Mouse (Mus musculus) adrenal gland, adult (tissue): ENCODE results near the gene Ilf2.

ENCODE experiments used
- DNase-seq, 2 experiments: peaks; one replicate each; pipeline ENCODE4 v3.0.0; 2022 to 2023; ENCODE audit warnings: low spot score in 1 of 2; ENCODE audit not compliant: inconsistent age in 2 of 2

The Ilf2 gene

GRCm38 (mm10) chr3:90475831-90476611, at the start of gene Ilf2:
Ilf2 (plus strand) TSS chr3:90476126.
- peak; percentile 96 to 98 for DNase-seq

GRCm38 (mm10) chr3:90427574-90427973, 48.4 kb upstream of the Ilf2 start:
- no peak for DNase-seq

GRCm38 (mm10) chr3:90428186-90428585, 47.7 kb upstream of the Ilf2 start:
- DNase-seq, result no peak

DNA sequence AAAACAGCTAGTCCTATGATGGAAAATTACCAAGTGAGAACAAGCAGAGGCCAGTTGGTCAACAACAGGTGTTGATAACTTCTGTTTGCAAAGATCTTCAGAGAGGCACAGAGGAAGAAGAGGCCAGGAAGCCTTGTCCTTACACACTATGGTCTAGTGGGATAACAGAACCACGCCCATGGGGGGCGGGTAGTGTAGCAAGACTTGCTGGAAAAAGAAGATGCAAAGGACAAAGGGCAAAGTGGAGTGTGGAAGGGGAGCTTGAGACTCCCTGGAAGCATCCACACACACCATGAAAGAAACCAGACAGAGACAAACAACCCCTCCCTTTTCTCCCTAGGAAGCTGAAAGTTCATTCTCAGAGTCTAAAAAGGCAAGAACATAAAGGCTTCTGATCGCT, 46.4 kb upstream of the Ilf2 start:
- DNase-seq, result no peak

DNA sequence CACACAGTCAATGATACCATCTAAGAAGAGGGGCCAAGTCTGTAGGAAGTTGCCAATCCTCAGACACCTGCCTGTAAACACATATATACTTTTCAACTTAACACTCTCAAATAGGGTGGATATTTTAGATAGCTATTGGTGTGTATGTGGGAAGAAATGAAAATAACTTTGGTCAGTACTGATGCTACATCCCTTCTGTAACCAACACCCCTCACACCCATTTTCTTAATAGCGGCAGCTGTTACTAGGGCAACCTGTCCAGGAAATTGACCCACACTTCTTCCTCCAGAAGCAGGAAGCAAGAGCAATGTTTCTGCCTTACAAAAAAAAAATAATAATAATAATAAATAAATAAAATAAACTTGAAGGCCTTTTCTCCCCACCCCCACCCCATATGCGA, 43.6 kb upstream of the Ilf2 start:
- DNase-seq, result peak in 1 of 2 experiments; percentile 59

DNA sequence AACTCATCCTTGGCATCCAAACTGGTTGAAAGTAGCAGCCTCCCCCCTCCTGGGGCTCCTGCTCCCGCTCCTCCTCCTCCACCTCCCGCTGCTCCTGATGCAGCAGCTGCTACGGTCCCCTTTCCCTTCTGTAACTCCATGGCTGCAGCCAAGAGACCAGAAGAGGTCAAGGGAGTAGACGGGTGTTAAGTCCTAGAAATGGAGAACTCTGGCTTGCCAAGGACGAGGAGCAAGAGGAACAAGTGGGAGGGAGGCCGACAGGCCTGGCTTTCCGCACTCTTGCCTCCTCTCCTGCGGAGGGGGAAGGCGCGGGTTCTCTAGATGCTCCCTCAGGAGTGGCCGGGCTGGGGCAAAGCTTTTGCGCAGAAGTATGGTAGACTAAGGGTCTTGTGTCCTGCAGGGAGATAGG, 43.1 kb upstream of the Ilf2 start:
- DNase-seq, result peak in 1 of 2 experiments; percentile 92

GRCm38 (mm10) chr3:90433381-90434020, 42.4 kb upstream of the Ilf2 start, which contains the start of gene Ints3:
Ints3 (minus strand) TSS chr3:90433622.
- DNase-seq, result peak; percentile 100

DNA sequence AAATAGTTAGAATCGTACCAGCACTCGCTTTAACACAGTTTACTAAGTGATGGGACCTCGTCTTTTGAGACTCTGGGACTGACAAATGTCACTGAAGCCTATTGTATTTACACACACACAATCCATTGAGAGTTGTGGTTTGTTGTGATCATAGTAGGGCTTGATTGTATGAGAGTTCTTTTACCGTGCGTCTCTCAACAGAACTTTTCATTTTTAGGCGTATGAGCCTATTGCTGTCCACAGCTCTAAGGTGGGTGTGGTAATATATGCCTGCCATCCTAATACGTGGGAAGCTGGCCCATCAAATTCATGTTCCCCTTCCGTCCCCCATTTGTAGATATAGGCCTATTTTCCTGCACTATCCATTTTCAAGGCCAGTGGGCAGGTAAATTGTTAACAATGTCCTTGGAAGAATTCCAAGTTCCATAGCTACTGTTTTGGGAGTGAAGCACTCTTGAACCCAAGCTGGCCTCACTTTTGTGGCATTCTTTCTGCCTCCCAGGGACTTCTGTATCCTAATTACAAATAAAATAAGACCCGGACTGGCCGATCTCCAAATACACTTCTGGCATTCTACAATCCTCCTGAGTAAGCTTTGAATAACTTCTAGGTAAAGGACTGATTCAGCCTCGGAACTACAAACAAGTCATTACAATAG, 41.7 kb upstream of the Ilf2 start:
- DNase-seq, result peak in 1 of 2 experiments; percentile 66

- DNase-seq, result peak in 1 of 2 experiments; percentile 83
Observed at GRCm38 (mm10) chr3:90437131-90437530, 38.8 kb upstream of the Ilf2 start.

GRCm38 (mm10) chr3:90440756-90441155, 35.2 kb upstream of the Ilf2 start:
- no peak for DNase-seq

DNA sequence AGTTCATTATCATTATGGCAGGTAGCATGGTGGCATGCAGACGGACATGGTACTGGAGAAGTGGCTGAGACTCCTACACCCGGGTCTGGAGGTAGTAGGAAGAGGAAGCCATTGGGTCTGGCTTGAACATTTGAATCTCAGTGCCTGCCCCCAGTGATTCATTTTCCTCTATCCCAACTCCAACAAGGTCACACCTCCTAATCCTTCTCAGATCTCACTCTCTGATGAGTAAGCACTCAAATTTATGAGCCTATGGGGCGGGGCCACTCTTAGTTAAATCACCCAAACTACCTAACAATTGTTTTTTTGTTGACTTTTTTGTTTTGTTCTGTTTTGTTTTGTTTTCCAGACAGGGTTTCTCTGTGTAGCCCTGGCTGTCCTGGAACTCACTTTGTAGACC, 31.9 kb upstream of the Ilf2 start:
- peak in 1 of 2 experiments; percentile 78 for DNase-seq

DNA sequence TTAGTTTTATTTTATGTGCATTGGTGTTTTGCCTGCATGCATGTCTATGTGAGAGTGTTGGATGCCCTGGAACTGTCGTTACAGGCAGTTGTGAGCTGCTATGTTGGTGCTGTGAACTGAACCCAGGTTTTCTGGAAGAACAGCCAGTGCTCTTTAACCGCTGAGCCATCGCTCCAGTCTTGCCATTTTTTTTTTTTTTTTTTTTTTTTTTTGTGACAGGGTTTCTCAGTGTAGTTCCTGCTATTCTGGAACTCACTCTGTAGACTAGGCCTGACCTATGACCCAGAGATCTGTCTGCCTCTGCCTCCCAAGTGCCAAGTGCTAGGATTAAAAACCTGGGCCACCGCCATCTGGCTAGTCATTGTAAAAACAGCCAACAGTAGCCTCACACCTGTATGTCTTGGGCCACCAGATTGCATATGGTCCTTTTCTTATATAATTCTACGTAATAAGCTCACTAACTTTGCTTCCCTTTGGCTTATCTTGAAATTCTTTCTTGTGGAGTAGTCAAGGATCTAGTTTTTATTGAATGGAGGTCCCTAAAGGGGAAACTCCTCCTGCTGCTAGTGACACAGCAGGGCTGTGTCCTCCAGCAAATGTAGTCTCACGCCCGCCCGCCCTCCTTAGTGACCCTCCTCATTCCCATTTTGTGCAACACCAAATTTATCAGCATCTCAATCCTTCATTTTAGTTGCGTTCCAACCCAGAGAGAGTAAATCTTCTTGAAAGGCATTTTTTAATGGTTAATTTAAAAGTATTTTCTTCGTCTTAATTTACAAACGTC, 30.3 kb upstream of the Ilf2 start:
- DNase-seq, result peak in 1 of 2 experiments; percentile 76

DNA sequence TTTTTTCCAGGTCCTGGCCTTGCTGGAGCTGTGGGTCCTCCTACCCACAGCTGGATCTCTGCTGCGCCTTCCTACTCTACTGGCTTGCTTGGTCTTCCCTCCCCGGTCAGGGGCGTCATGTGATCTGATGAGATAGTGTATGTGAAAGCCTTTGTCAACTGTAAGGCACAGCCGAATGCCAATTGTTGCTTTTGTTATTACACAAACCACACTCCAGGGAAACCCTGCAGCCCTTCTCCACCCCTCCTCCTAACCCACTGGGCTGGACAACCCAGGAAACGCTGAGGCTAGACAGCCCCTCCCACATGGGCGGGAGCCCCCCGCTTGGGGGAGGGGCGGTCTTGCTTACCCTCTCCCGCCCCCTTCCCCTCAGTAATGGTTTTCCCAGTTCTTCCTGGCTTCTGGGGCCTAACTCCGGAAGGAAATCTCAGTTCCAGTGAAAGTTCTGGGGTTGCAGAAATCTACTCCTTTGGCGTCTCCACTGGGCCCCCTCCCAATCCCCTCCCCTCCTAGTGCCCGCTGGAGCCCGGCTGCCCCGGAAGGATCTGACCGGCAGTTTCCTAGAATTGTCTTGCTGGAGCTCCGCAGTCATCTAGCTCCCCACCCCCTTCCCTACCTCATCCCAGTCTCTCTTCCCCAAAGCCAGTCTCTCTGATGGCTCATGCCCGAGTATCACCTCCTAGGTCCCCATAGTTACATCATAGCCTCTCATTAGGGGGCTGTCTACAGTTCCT, 29.4 kb upstream of the Ilf2 start:
- peak; percentile 92 to 96 for DNase-seq

DNA sequence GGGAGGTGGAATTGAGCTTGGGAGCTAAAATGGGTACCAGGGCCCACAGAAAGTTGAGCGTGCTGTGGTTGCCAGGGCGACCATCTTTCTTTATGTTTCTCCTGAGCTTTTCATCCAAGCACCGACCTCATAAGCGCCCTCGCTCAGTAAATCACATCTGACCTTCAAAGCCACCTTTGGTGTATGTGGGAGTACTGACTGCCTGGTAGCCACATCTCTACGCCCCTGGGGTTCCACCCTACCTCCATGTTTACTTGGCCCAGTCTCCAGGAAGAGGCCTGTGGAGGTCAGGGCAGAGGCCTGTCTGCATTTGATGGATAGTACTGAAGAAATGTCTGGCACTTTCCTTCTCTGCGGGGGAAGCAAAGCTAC, 28.8 kb upstream of the Ilf2 start:
- peak in 1 of 2 experiments; percentile 55 for DNase-seq

DNA sequence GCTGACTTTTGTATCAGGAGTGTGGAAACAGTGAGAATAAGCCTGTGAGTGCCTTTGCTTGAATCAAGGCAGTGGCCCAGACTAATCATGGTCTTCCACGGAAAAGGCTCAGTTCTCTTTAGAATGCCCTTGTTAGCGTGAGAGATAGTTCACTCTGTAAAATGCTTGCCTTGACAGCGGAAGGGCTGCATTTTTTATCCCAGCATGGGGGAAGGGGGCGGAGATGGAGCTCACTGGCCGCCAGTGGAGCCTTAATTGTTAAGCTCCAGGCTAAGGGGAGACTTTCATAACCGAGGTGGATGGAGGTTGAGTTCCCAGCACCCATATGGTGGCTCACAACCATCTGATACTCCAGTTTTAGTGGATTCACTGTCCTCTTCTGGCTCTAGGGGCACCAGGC, 27.3 kb upstream of the Ilf2 start:
- no peak for DNase-seq

- no peak for DNase-seq
Observed at GRCm38 (mm10) chr3:90450874-90451273, 25.1 kb upstream of the Ilf2 start.

- DNase-seq, result peak in 1 of 2 experiments; percentile 66
Observed at GRCm38 (mm10) chr3:90451396-90452095, 24.4 kb upstream of the Ilf2 start.

DNA sequence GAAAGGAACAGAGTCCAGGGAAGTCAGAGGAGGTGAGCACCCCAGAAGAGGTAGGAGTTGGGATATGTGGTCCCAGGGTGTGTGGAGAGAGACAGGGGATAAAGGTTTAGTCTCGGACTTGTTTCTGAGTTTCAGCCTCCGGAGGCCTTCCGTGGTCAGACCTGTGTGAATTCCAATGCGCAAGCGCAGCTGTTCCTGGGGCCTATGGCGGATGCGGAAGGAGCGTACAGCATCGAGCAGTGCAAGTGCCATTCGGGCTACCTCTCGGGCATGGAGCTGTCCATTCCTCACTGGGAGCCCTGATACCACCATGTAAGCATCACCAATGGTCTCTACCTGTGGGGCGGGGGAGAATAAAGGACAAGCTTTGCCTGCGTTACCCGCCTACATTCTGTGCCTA, 21.0 kb upstream of the Ilf2 start:
- peak; percentile 10 to 29 for DNase-seq

GRCm38 (mm10) chr3:90459727-90460126, 16.2 kb upstream of the Ilf2 start:
- DNase-seq, result peak in 1 of 2 experiments; percentile 70

GRCm38 (mm10) chr3:90460315-90460714, 15.6 kb upstream of the Ilf2 start:
- DNase-seq, result peak in 1 of 2 experiments; percentile 50
